Mouse (Mus musculus): ENCODE data around the gene Mta1.

The Mta1 gene

DNA sequence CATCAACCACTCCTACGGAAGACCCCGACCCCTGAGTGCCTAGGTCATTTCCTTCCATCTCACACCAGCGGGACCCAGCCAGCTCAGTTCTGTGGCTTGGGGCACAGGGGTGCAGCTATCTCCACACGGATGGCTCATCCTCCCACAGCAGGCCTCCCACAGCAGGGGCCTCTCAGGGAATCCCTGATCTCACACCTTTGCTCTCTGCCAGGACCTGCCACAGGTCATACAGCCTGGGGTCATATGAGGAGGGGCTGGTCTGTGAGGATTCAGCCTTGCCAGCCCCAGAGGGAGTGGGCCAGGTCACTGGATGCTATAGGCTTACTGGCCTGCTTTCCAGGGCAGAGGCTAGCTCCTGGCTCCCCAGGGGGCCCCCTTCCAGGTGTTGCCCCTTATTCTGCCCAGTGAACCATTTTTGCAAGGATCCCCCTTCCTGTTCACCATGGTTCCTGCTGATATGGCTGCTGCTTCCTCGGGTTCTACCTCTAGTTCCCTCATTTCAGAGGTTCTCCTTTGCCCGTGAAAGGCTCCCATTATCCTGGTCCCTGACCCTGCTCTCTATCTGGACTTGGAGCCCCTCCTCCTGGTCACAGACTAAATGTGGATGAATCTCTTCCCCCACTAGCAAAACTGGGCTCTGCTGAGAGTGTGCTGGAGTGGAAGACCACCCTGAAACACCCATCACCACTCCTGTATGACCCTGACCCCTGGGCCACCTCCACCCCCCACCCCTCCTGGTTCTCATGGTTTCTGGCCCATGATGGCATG lies 1.6 kb downstream of the Mta1 start:
- no peak for DNase-seq

DNA sequence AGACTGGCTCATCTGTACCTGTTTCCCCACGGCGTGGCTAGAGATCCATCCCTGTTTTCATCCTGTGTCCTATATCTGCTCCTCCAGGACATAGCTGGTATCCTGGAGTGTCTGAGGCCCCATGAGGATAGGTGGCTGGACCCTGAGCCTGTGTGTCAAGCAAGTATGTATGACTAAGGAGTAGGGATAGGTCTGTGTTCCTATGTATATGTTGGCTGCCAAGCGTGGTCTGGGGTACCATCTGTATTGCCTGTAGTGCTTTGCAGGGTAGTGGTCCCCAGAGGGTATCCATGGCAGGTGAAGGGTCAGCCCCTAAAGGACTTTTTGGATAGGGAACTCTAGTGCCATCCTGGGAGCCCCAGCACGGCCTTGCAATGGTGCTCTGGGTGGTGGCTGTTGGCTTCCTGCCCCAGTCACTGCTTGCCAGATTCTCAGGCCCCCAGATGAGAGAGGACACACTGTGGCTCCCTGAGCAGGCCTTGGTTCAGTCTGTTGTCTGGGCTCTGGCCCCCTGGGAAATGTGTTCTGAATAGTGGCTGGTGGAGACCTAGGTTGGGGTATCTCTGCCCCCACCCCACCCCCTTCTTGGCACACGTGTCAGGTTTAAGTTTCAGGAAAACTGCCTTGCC lies 2.5 kb downstream of the Mta1 start:
- DNase-seq = no peak

DNA sequence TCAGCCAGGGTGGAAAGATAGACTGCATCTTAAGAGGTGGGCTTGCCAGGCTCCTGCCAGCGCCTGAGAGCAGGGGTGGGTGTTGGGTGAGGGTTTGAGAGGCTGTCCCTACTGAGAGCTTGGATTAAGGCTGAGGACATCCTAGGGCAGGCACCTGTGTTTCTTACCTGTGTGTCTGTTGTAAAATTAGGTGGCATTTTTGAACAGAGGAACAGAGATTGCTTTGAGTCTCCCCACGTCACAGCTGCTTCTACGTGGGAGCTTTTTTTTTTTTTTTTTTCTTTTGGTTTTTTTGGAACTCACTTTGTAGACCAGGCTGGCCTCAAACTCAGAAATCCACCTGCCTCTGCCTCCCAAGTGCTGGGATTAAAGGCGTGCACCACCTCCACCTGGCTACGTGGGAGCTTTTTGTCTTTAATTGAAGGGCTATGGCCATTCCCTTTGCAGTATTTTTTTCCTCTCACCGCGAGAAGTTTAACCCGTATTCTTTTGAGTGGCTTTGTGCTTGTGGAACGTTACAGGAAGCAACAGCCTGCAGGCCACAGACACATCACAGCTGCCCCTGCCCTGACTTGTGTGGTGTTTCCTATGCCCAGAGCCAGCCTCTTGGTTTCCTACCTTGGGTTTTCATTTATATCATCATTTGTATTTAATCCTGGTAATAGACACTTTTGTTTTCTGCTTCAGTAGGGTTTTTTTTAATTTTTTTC lies 3.3 kb downstream of the Mta1 start:
- DNase-seq = peak; percentile 28

DNA sequence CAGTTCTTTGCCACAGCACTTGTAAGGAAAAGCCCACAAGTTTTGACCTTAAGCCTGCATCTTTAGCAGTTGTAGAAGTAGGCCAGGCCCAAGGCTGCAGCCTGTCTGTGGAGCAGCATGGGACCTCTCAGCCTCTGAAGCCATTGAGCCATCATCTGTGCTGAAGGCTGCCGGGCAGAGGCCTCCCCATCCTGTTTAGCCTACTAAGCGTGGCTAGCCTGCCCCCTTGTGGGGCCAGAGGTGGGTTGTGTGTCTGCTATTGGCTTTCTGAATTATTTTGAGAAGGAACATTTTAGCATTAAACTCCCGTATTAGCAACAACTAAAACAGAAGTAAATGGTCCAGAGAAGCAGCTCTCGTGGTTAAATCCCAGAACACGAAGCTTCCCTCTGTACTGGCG lies 4.4 kb downstream of the Mta1 start:
- DNase-seq = peak; percentile 81

DNA sequence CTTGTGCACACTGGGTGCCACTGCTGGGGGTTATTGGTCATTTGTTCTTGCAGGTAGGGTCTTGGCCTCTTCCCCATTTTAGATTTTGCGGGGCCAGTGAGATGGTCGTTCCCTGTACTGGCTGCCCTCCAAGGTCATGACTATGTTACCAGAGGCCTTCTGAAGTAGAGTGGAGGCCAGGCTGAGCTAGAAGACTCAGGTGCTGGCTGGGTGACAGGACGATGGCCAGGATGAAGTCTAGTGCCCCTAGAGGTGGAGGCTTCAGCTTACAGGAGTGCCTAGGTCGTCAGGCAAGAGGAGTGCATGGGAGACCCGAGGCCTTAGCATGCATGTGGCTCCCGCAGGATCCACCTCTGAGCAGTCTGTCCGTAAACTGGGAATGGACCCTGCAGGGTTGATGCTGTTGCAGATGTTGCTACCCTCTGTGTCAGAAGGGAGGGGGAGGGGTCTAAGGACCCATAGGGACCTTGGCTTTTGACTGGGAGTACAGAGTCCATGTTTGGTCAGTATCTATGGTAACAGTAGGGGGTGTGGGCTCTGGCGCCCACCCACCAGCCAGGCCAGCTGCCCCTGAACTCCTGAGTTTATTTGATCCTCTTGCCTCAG lies 5.9 kb downstream of the Mta1 start:
- peak; percentile 43 for DNase-seq

DNA sequence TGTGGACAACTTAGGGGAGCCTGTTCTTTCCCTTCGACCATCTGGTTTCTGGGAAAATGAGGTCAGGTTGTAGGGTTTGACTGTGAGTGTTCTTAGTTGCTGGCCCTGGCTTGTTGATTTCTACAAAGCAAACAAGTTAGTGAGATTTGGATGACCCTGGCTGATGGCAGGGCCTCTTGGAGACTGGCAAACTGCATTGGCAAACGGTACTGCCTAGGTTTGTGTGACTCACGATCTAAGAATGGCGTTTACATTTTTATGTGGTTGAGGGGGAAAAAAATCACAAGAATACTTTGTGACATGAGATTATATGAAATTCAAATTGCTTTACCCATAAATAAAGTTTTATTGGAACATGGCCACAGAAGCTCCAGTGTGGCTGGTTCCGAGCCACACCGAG lies 8.3 kb downstream of the Mta1 start:
- DNase-seq = no peak

DNA sequence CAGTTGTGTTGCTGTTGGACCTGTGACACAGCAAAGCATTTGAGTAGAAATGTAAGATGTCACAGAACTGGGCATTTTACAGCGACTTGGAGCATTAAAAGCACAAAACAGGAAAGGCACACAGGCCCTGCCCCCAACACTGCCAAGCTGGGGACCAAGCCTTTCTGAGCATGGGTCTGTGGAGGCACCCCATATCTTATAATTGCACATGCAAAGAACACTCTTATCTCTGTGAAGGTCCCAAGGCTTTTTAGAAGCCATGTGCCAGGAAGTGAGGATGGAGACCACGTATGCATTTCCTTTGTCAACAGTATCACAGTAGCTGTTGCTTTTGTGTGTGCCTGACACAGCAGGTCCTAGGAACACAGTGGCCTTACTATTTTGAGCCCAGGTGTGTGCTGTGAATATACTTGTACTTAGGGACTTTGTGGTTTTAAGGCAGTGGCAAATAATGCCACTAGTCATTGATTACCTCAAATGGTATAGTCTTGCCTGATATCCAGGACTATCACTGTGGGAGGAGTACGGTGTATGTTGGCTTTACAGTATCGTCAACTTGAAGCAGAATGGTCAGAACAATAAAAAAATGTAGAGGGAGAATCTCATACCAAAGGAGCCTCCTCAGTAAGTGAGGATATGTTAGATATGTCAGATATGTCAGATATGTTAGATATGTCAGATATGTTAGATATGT lies 9.5 kb downstream of the Mta1 start:
- no peak for DNase-seq

DNA sequence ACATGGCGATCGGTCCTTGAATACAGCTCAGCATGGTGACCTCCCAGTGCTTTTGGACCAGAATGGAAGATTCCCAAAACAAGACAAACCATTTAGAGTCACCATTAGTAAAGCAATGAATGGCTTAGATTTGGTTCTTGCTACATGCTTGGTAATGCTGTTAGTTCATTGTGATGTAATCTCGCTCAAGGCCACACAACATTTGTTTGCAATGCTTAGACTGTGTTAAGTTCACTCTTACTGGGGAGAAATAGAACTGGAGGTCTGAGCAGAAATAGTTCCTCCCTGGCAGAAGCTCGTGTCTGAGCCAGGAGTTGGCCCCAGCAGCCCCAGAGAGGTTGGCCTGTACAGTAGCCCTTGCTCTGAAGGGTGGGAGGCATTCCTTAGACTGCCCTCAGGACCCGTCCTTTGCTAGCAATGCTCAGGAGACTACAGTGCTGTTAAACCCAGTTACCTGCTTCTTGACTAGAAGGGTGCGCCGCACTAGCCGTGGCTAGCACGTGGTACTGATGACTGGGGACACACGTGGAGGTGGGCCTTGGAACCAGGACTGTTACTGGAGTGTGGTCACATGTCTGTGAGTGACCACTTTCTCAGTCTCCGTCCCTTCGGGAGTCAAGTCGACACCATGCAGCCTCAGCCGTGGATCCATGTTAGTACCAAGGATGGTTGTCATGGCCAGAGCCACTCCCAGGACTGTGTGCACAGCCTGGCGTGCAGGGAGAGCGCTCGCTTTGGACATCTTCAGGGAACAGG lies 10.6 kb downstream of the Mta1 start:
- no peak for DNase-seq

DNA sequence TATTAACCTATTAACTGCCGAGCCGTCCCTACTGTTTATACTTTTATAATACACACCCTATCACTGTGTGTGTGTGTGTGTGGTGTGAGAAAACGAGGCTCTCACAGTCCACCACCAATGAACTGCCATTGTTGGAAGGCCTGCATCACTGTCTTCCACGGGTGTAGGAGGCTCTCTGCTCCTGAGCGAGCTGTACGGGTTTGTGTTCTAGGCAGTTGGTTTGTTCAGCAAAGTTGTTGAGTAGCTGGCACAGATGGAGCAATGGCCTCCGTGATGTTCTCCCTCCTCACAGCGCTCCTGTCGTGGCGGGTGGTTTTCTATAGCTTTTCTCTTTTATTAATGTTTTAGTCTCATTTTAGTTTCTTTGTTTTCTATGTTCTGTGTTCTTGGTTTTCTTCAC lies 11.7 kb downstream of the Mta1 start:
- DNase-seq = no peak

DNA sequence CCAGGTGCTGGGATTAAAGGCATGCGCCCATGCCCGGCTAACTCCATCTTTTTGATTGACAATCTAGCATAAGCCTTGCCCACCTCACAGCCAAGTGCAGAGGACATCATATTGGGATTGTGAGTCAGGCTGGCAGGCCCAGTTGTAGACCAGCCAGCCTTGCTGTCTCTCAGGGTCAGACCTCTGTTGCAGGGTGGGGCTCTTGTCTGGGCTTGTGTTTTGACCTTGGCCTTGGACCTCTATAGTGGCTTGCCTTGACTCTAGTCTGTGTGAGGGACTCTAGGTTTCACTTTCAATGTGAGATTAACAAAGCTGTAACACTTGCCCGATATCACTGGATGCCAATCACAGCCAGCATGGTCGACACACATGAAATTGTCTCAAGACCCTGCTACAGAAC lies 16.1 kb downstream of the Mta1 start:
- no peak for DNase-seq

DNA sequence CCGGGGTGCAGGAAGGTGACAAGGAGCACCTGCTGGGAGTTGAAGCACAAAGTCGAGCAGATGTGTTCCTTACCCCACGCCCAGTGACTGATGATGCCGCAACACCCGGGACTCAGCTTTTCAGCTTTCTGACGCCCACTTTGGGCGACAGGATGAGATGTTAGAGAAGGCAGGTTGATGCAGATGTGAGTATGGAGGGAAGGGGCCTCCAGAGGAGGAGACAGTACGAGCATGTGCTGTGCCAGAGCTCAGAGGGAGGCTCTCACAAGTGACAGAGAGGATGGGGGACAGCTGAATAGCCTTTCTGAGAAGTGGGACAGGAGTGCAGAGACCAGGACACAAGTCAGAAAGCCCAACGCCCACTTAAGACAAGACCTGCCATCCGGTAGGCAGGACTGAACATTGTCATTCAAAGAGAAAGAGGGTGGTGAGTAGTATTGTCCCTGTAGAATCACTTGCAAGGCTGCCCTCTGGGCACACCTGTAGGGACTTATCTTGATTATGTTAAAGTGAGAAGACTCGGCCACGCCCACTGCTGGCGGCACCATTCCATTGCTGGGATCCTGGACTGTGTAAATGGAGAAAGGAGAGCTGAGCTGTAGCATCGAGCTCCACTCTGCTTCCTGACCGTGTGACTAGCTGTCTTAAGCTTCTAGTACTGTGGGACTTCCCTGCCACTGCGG lies 16.9 kb downstream of the Mta1 start:
- no peak for DNase-seq

DNA sequence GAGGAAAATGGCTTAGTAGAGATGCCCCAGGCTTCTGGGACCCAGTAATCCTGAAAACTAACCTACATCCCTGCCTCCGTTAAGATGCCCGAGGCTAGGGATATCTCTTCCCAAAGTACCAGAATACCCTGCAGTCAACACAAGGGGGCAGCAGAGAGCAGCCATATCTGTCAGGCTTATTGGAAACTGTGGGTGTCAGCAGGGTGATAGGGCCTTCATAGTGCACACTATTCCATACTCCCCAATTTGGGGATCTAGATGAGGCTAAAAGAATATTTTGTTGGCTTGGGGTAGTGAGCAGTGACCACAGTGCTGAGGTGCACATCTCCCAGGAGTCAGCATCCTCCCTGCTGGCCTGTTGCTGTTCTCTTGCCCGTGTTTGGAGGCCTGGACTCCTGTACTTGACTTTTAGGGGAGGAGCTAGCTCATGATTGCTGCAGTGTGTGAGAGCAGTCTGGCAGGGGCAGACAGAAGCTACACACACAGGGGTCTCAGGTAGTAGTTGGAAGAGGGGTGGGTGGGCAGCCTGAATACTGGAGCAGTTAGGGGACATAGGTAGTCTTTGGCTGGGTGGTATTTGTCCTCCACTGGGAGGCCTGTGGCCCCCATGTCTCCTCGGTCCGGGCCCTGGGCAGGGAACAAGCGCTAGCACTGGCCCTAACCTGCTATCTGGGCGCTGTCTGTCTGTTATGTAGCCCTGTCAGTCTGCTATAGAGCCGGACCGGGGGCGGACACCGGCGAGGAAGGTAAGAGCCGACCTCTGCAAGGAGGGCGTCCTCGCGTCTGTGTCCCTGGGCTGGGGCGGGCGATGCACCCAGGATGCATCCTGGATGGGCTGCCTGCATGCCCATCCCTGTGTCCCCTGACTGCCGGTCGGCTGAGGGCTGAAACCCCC lies 21.7 kb downstream of the Mta1 start:
- DNase-seq = peak; percentile 73

DNA sequence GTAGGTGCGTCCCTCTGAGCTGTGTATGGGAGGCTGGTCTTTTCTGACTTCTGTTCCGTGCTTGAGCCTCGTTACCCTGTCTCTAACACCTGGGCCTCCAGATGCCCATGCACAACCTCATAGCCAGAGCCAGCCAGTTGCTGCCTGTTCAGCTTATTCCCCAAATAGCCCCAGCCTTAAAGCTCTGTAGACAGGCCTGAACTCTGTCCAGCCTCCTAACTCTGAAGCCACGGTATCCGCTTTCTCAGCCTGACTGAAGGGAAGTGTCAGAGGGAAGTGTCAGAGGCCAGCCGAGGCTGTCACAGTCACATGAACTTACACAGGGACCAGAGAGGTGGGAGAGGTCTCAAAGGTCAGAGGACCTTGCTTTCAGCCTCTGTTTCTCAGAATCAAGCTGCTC lies 26.6 kb downstream of the Mta1 start:
- no peak for DNase-seq

DNA sequence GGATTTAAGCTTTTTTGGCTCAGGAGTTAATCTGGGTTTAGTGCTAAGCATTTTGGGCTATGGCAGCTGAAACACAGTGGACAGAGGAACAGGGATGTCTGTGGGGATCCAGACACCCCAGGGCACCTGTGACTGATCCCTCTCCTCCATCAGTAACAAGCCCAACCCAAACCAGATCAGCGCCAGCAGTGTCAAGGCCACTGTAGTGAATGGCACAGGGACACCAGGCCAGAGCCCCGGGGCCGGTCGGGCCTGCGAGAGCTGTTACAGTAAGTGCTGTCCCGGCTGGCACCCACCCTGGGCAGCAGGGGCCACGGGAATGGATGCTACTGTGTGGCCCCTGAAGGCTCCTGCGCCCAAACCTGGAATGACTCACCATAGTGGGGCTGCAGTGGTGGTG lies 32.7 kb downstream of the Mta1 start:
- DNase-seq = no peak

DNA sequence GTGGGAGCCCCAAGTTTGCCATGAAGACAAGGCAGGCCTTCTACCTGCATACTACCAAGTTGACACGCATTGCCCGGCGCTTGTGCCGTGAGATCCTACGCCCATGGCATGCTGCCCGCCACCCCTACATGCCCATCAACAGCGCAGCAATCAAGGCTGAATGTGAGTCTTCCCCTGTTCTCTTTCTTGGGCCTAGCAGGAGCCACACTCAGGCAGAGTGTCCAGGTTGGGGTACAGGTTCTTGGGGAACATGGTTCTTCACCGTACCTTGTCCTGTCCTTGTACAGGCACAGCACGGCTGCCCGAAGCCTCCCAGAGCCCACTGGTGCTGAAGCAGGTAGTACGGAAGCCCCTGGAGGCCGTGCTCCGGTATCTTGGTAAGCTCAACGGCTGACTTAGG lies 33.5 kb downstream of the Mta1 start:
- DNase-seq = no peak

DNA sequence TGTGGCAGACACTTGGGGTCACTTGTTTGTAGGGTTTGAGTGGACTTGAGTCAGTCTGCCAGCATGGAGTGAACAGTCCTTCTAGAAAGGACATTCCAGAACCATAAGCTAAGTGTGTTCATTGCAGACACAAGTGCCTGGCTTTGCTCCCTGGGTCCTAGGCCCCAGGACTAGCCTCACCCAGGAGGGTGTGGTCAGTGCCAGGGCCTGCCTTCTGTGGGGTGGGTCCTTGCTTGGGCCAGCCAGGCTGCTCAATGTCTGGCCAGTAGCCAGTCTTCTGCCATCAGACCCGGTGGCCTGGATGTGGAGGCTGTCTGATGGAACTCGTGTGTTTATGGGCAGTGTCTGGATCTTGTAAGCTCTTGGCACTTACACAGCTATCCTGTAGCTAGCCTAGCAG lies 34.5 kb downstream of the Mta1 start:
- DNase-seq = no peak

DNA sequence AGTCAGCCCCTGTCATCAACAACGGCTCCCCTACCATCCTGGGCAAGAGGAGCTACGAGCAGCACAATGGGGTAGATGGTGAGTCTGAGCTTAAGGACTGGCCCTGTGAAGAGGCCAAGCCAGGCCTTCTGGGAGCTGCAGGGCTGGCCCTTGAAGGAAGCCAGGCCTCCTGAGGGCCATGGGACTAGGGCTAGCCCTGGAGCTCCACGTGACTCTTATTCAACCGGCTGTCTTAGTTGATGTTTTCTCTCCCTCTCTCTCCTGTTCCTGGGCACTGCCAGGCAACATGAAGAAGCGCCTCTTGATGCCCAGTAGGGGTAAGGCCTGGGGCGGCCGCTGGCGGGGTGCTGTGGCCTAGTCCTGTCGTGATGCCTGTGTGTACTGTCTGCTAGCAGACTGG lies 35.2 kb downstream of the Mta1 start:
- DNase-seq = no peak

DNA sequence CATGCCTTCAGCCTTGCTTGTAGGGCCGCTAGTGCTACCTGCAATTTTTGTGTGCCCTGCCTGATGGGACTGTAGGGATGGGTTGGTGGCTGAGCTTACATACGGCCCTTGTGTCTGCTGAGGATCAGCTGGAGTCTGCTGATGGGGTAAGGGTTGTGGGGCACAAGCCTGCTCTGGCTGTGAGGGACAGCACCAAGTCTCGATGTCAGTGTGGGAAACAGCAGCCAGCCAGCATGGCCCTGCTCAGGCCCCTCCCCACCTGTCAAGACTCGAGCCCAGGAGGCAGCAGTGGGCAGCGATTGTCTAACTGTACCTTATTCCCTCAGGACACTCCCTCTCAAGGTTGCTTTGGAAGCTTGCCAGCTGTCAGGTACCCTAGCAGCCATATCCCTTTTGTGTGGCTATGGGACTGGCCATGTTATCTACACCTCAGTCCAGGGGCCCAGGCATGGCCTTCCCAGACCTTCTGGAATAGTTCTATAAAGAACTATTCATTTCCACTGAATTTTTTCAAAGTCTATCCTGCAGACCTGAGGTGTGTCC lies 35.9 kb downstream of the Mta1 start:
- no peak for DNase-seq

DNA sequence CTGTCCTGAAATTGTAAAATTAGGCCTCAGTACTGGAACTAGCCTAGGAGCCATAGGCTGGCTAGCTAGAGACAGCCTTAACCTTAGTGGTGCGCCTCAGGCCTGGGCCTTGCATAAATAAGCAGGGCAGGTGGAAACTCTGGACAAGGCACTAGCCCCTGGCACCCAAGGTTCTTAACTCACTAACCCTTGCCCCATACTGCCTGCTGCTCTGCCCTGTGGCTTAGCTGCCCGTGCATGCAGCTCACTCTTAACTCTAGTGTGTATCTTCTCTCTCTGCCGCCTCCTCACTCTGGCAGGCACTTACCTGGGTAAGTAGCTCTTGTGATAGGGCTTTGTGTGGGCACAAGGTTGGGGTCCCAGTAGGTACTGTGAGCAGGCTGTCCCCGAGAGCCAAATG lies 36.4 kb downstream of the Mta1 start:
- no peak for DNase-seq

DNA sequence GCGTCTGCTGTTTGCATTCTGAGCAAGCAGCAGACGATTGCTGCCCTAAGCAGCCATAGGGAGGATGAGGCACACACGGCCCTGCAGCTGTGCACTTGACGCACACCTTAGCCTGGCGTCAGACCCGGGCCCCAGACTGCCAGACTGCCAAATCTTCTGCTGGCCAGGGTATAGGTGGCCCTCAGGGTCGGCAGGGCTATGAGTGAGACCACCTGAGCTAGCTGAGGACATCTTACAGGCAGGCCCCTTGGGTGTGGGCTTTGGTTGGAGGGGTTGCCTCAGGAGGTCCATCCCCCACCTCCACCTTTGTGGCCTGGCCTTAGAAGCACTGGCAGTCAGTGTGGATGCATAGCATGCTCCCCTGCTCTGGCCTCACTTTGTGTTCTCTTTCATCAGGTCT lies 37.3 kb downstream of the Mta1 start:
- no peak for DNase-seq

Data from thymus, postnatal 14 days (tissue).